Mouse (Mus musculus) heart, postnatal 0 days (tissue): ENCODE data around the gene Gars.
A peak's percentile ranks its signal among the peaks of the same experiment; 100 is the strongest.

Experiments used
- CTCF ChIP-seq: IDR thresholded peaks from 2 replicates; pipeline ENCODE4 v1.5.1; 2016; ENCODE audit warnings: antibody characterized with exemption, control low read depth, low read depth
- EP300 ChIP-seq: IDR thresholded peaks from 2 replicates; pipeline ENCODE4 v1.6.1; 2016; ENCODE audit warnings: antibody characterized with exemption, low read depth

- peak; percentile 77 for TF ChIP-seq CTCF
- TF ChIP-seq EP300 = no peak
These were observed 21.6 kb upstream of the Gars start for GRCm38 (mm10) chr6:55016236-55016635.
